ENCODE assay signal across 8 mouse cellular contexts in genomic region chr6:11906890-11907268, GRCm38 (mm10). TPM values are rescaled to one million over a fixed set of nuclear protein-coding genes. Genes with fewer than 3 reads are reported as not detected.
DNase-seq lines count a peak whose midpoint lies in the region; ATAC-seq and TF ChIP-seq lines count a peak whose summit lies in the region.

No protein-coding gene starts in this region.

- no peak for TF ChIP-seq EP300 in lung, postnatal 0 days (IDR thresholded peaks at IDR 0.05)

- no peaks in the 10 kb centered on the region for H3K9me3 ChIP-seq in lung, postnatal 0 days (ENCODE audit: low read length)
- H3K9me3 ChIP-seq in embryonic facial prominence, embryonic 10.5 days: no peaks in the 10 kb centered on the region
- H3K9me3 ChIP-seq in intestine, embryonic 14.5 days (ENCODE audit: control insufficient read depth, low read length): no peaks in the 10 kb centered on the region
- H3K9me3 ChIP-seq in midbrain, embryonic 16.5 days (replicated peaks; ENCODE audit: control insufficient read depth, low read length, poor library complexity, severe bottlenecking): no peaks in the 10 kb centered on the region

- WGBS in lung, postnatal 0 days: 1% methylated on average over 5 of the region's 5 CpGs
- WGBS in embryonic facial prominence, embryonic 10.5 days: under 1% methylated on average over 5 of the region's 5 CpGs
- WGBS in intestine, embryonic 14.5 days: 1% methylated on average over 5 of the region's 5 CpGs
- WGBS in midbrain, embryonic 16.5 days: under 1% methylated on average over 5 of the region's 5 CpGs

- H3K36me3 ChIP-seq in lung, postnatal 0 days (ENCODE audit: insufficient read depth, low read length): no peaks in the 10 kb centered on the region
- peaks cover 41% of the 10 kb centered on the region for H3K36me3 ChIP-seq in embryonic facial prominence, embryonic 10.5 days (replicated peaks)
- H3K36me3 ChIP-seq in intestine, embryonic 14.5 days (ENCODE audit: control insufficient read depth, insufficient read depth, low read length): peaks cover 41% of the 10 kb centered on the region
- H3K36me3 ChIP-seq in midbrain, embryonic 16.5 days (ENCODE audit: control insufficient read depth, insufficient read depth, low read length): 0 out of 2 replicates have a peak, but pooled peaks cover 2% of the 10 kb centered on the region

- H3K9ac ChIP-seq in lung, postnatal 0 days (replicated peaks; ENCODE audit: low read depth): peak overlapping the region; percentile 85
- H3K9ac ChIP-seq in intestine, embryonic 14.5 days (ENCODE audit: low read length): peak overlapping the region; percentile 89
- H3K9ac ChIP-seq in midbrain, embryonic 16.5 days (ENCODE audit: low read depth, low read length): peak overlapping the region; percentile 90

- H3K4me2 ChIP-seq in lung, postnatal 0 days (replicated peaks; ENCODE audit: low read depth, low read length): peak overlapping the region; percentile 58
- peak overlapping the region; percentile 78 for H3K4me2 ChIP-seq in intestine, embryonic 14.5 days (ENCODE audit: low read length)
- peak overlapping the region; percentile 86 for H3K4me2 ChIP-seq in midbrain, embryonic 16.5 days (ENCODE audit: low read length)

- DNase-seq in lung, postnatal 0 days (ENCODE audit: low spot score): peak; percentile 79
- no peak for DNase-seq in lung, postnatal 4 days
- DNase-seq in embryonic facial prominence, embryonic 10.5 days (ENCODE audit: low spot score): no peak
- no peak for DNase-seq in intestine, embryonic 14.5 days (ENCODE audit: low spot score)
- no peak for DNase-seq in ovary, adult 18-20 months (ENCODE audit: low spot score)
- no peak for DNase-seq in urinary bladder, postnatal 4 days (ENCODE audit: low spot score in 2 of 2)
- no peak for DNase-seq in layer of hippocampus, postnatal 10 days (ENCODE audit: low spot score in 2 of 2)

- H3K27me3 ChIP-seq in lung, postnatal 0 days (replicated peaks; ENCODE audit: insufficient read depth, low read length): no peaks in the 10 kb centered on the region
- no peaks in the 10 kb centered on the region for H3K27me3 ChIP-seq in embryonic facial prominence, embryonic 10.5 days (replicated peaks; ENCODE audit: low read depth, poor library complexity, severe bottlenecking)
- H3K27me3 ChIP-seq in intestine, embryonic 14.5 days (replicated peaks; ENCODE audit: control insufficient read depth, insufficient read depth, low read length): no peaks in the 10 kb centered on the region
- H3K27me3 ChIP-seq in midbrain, embryonic 16.5 days (ENCODE audit: control insufficient read depth, insufficient read depth, low read depth, low read length): no peaks in the 10 kb centered on the region

- no peak; the same call in none of the 2 replicates for TF ChIP-seq CTCF in lung, postnatal 0 days (IDR thresholded peaks at IDR 0.05)

- peak; percentile 41 for ATAC-seq in lung, postnatal 0 days
- ATAC-seq in intestine, embryonic 14.5 days (replicated peaks; ENCODE audit: low FRiP score, low TSS enrichment, low read depth): peak; percentile 33; the same call in 1 of the 2 replicates
- ATAC-seq in midbrain, embryonic 16.5 days: peak; percentile 62

- peak overlapping the region; percentile 92 for H3K27ac ChIP-seq in lung, postnatal 0 days (ENCODE audit: low read length)
- H3K27ac ChIP-seq in embryonic facial prominence, embryonic 10.5 days (replicated peaks): peak overlapping the region; percentile 94
- H3K27ac ChIP-seq in intestine, embryonic 14.5 days (ENCODE audit: low read depth): peak overlapping the region; percentile 87
- peak overlapping the region; percentile 82 for H3K27ac ChIP-seq in midbrain, embryonic 16.5 days (ENCODE audit: low read length)

- H3K4me1 ChIP-seq in lung, postnatal 0 days (ENCODE audit: insufficient read depth, low read depth, low read length): peaks cover 7% of the 10 kb centered on the region
- peaks cover 14% of the 10 kb centered on the region for H3K4me1 ChIP-seq in embryonic facial prominence, embryonic 10.5 days
- H3K4me1 ChIP-seq in intestine, embryonic 14.5 days (replicated peaks; ENCODE audit: control insufficient read depth, insufficient read depth, low read length): peaks cover 8% of the 10 kb centered on the region
- peaks cover 19% of the 10 kb centered on the region for H3K4me1 ChIP-seq in midbrain, embryonic 16.5 days (ENCODE audit: control insufficient read depth, insufficient read depth, low read length)

- H3K4me3 ChIP-seq in lung, postnatal 0 days (ENCODE audit: low read depth, low read length): peak overlapping the region; percentile 66
- H3K4me3 ChIP-seq in embryonic facial prominence, embryonic 10.5 days: peak overlapping the region; percentile 90
- H3K4me3 ChIP-seq in intestine, embryonic 14.5 days (ENCODE audit: low read depth, low read length): peak overlapping the region; percentile 94
- peak overlapping the region; percentile 86 for H3K4me3 ChIP-seq in midbrain, embryonic 16.5 days (ENCODE audit: low read depth, low read length)

RNA-seq across cellular contexts. Expression of gene Ndufa4, which starts 0.4 kb away (rescaled TPM):
- polyA plus RNA-seq in lung, postnatal 0 days (2015; fragmentation: Nextera tagmentation; extraction: Ambion mirVana): 696 and 778 TPM in 2 replicates
- polyA plus RNA-seq in embryonic facial prominence, embryonic 10.5 days (2016; fragmentation: Nextera tagmentation; extraction: Ambion mirVana): 832 and 844 TPM in 2 replicates
- polyA plus RNA-seq in intestine, embryonic 14.5 days (2014; fragmentation: Nextera tagmentation; extraction: Ambion mirVana): 1,066 and 1,132 TPM in 2 replicates
- polyA plus RNA-seq in midbrain, embryonic 16.5 days (2015; fragmentation: Nextera tagmentation; extraction: Ambion mirVana): 916 and 1,020 TPM in 2 replicates
- 100 to 1,000 TPM; 785 to 815 TPM for total RNA-seq in layer of hippocampus, postnatal 10 days (2021)

RNA-seq across cellular contexts. Expression of gene Phf14, which starts 0.7 kb away (rescaled TPM):
- polyA plus RNA-seq in lung, postnatal 0 days (2015; fragmentation: Nextera tagmentation; extraction: Ambion mirVana): 50.0 and 54.2 TPM in 2 replicates
- 66.0 and 79.0 TPM in 2 replicates for polyA plus RNA-seq in embryonic facial prominence, embryonic 10.5 days (2016; fragmentation: Nextera tagmentation; extraction: Ambion mirVana)
- polyA plus RNA-seq in intestine, embryonic 14.5 days (2014; fragmentation: Nextera tagmentation; extraction: Ambion mirVana): 71.1 and 73.5 TPM in 2 replicates
- polyA plus RNA-seq in midbrain, embryonic 16.5 days (2015; fragmentation: Nextera tagmentation; extraction: Ambion mirVana): 81.2 and 90.8 TPM in 2 replicates
- total RNA-seq in layer of hippocampus, postnatal 10 days (2021): 100 to 1,000 TPM; 150 to 158 TPM
